Mouse (Mus musculus) small intestine, adult 2 months (tissue): Measurements from ENCODE around the gene Dnah9.

Experiments used
- CTCF ChIP-seq: fragments of 200-500 bp; IDR thresholded peaks from 2 replicates; pipeline ENCODE4 v1.5.1; 2012; ENCODE audit warnings: low read depth, mild to moderate bottlenecking, control low read depth, inconsistent platforms, low read length, moderate library complexity, mixed read lengths; ENCODE audit not compliant: insufficient replicate concordance, insufficient read length; ENCODE audit errors: extremely low read depth
- POLR2A ChIP-seq: fragments of 200-500 bp; IDR thresholded peaks from 2 replicates; pipeline ENCODE4 v1.6.1; 2012; ENCODE audit warnings: low read depth, mild to moderate bottlenecking, control low read depth, inconsistent platforms, low read length, moderate library complexity

DNA sequence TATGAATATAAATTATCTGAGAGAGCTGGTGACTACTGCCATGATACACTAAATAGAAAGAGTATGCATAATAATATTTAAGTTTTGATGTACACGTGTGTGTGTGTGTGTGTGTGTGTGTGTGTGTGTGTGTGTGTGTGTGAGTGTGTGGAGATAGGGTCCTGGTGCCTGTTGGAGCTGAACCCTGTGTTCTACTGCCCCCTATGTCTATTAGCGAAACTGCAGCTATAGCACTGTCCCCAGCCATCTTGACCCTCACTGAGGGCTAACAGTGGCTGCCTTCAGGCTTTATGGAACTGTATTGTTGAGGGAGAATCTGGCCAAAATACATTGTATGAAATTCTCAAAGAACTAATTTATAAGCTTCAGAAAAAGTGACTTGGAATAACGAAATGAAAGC, 192.5 kb downstream of the Dnah9 start:
- TF ChIP-seq POLR2A (no peak), CTCF (no peak)
